Mouse (Mus musculus): ENCODE results near the gene Dnajc5. TPM values are rescaled to one million over a fixed set of nuclear protein-coding genes. Genes with fewer than 3 reads are reported as not detected.
A peak's percentile ranks its signal among the peaks of the same experiment; 100 is the strongest.

Gene Dnajc5
- polyA plus RNA-seq, 1 experiment, result 190 TPM

- TF ChIP-seq POLR2A (IDR thresholded peaks at IDR 0.05; ENCODE audit: borderline replicate concordance, extremely low read depth, insufficient read depth, insufficient read length, poor library complexity, severe bottlenecking) (no peak), CTCF (IDR thresholded peaks at IDR 0.05; ENCODE audit: borderline replicate concordance, extremely low read depth, insufficient read depth, insufficient read length) (no peak)
- no peak for DNase-seq (ENCODE audit: low read depth)
Observed at GRCm38 (mm10) chr2:181520936-181521227, 597 bp downstream of the Dnajc5 start.

- TF ChIP-seq POLR2A (IDR thresholded peaks at IDR 0.05; ENCODE audit: borderline replicate concordance, extremely low read depth, insufficient read depth, insufficient read length, poor library complexity, severe bottlenecking) (no peak), CTCF (IDR thresholded peaks at IDR 0.05; ENCODE audit: borderline replicate concordance, extremely low read depth, insufficient read depth, insufficient read length) (no peak)
- DNase-seq (ENCODE audit: low read depth), result no peak
Observed at GRCm38 (mm10) chr2:181521491-181521890, 1.2 kb downstream of the Dnajc5 start.

GRCm38 (mm10) chr2:181522811-181523210, 2.5 kb downstream of the Dnajc5 start:
- DNase-seq (ENCODE audit: low read depth), result peak; percentile 16
- TF ChIP-seq CTCF (IDR thresholded peaks at IDR 0.05; ENCODE audit: borderline replicate concordance, extremely low read depth, insufficient read depth, insufficient read length) (peak; percentile 42; the same call in 1 of the 2 replicates), POLR2A (IDR thresholded peaks at IDR 0.05; ENCODE audit: borderline replicate concordance, extremely low read depth, insufficient read depth, insufficient read length, poor library complexity, severe bottlenecking) (no peak)

GRCm38 (mm10) chr2:181525526-181525925, 5.2 kb downstream of the Dnajc5 start:
- no peak for DNase-seq (ENCODE audit: low read depth)
- TF ChIP-seq CTCF (IDR thresholded peaks at IDR 0.05; ENCODE audit: borderline replicate concordance, extremely low read depth, insufficient read depth, insufficient read length) (no peak), POLR2A (IDR thresholded peaks at IDR 0.05; ENCODE audit: borderline replicate concordance, extremely low read depth, insufficient read depth, insufficient read length, poor library complexity, severe bottlenecking) (no peak)

- no peak for DNase-seq (ENCODE audit: low read depth)
- TF ChIP-seq POLR2A (IDR thresholded peaks at IDR 0.05; ENCODE audit: borderline replicate concordance, extremely low read depth, insufficient read depth, insufficient read length, poor library complexity, severe bottlenecking) (no peak), CTCF (IDR thresholded peaks at IDR 0.05; ENCODE audit: borderline replicate concordance, extremely low read depth, insufficient read depth, insufficient read length) (no peak)
Observed at GRCm38 (mm10) chr2:181529076-181529475, 8.8 kb downstream of the Dnajc5 start.

GRCm38 (mm10) chr2:181532589-181532988, 12.3 kb downstream of the Dnajc5 start:
- no peak for TF ChIP-seq CTCF (IDR thresholded peaks at IDR 0.05; ENCODE audit: borderline replicate concordance, extremely low read depth, insufficient read depth, insufficient read length)
- no peak for TF ChIP-seq POLR2A (IDR thresholded peaks at IDR 0.05; ENCODE audit: borderline replicate concordance, extremely low read depth, insufficient read depth, insufficient read length, poor library complexity, severe bottlenecking)
- DNase-seq (ENCODE audit: low read depth), result no peak

- TF ChIP-seq POLR2A (IDR thresholded peaks at IDR 0.05; ENCODE audit: borderline replicate concordance, extremely low read depth, insufficient read depth, insufficient read length, poor library complexity, severe bottlenecking), result no peak
- TF ChIP-seq CTCF (IDR thresholded peaks at IDR 0.05; ENCODE audit: borderline replicate concordance, extremely low read depth, insufficient read depth, insufficient read length), result no peak
- no peak for DNase-seq (ENCODE audit: low read depth)
Observed at GRCm38 (mm10) chr2:181536410-181536809, 16.1 kb downstream of the Dnajc5 start.

- DNase-seq (ENCODE audit: low read depth), result peak; percentile 79
Observed at GRCm38 (mm10) chr2:181537444-181538047, 17.3 kb downstream of the Dnajc5 start.

GRCm38 (mm10) chr2:181541761-181542380, 21.6 kb downstream of the Dnajc5 start:
- TF ChIP-seq POLR2A (IDR thresholded peaks at IDR 0.05; ENCODE audit: borderline replicate concordance, extremely low read depth, insufficient read depth, insufficient read length, poor library complexity, severe bottlenecking) (no peak), CTCF (IDR thresholded peaks at IDR 0.05; ENCODE audit: borderline replicate concordance, extremely low read depth, insufficient read depth, insufficient read length) (no peak)
- DNase-seq (ENCODE audit: low read depth), result no peak

More at GRCm38 (mm10) chr2:181537444-181538047, 17.3 kb downstream of the Dnajc5 start:
- no peak for TF ChIP-seq POLR2A (IDR thresholded peaks at IDR 0.05; ENCODE audit: borderline replicate concordance, extremely low read depth, insufficient read depth, insufficient read length, poor library complexity, severe bottlenecking)
- no peak for TF ChIP-seq CTCF (IDR thresholded peaks at IDR 0.05; ENCODE audit: borderline replicate concordance, extremely low read depth, insufficient read depth, insufficient read length)

GRCm38 (mm10) chr2:181546142-181546541, 25.9 kb downstream of the Dnajc5 start:
- no peak for DNase-seq (ENCODE audit: low read depth)
- TF ChIP-seq CTCF (IDR thresholded peaks at IDR 0.05; ENCODE audit: borderline replicate concordance, extremely low read depth, insufficient read depth, insufficient read length) (no peak), POLR2A (IDR thresholded peaks at IDR 0.05; ENCODE audit: borderline replicate concordance, extremely low read depth, insufficient read depth, insufficient read length, poor library complexity, severe bottlenecking) (no peak)

GRCm38 (mm10) chr2:181548227-181548626, 27.9 kb downstream of the Dnajc5 start:
- DNase-seq (ENCODE audit: low read depth), result no peak
- TF ChIP-seq CTCF (IDR thresholded peaks at IDR 0.05; ENCODE audit: borderline replicate concordance, extremely low read depth, insufficient read depth, insufficient read length) (no peak), POLR2A (IDR thresholded peaks at IDR 0.05; ENCODE audit: borderline replicate concordance, extremely low read depth, insufficient read depth, insufficient read length, poor library complexity, severe bottlenecking) (no peak)

- TF ChIP-seq CTCF (IDR thresholded peaks at IDR 0.05; ENCODE audit: borderline replicate concordance, extremely low read depth, insufficient read depth, insufficient read length) (no peak), POLR2A (IDR thresholded peaks at IDR 0.05; ENCODE audit: borderline replicate concordance, extremely low read depth, insufficient read depth, insufficient read length, poor library complexity, severe bottlenecking) (no peak)
- DNase-seq (ENCODE audit: low read depth), result no peak
Observed at GRCm38 (mm10) chr2:181548682-181549081, 28.4 kb downstream of the Dnajc5 start.

Data from brain, embryonic 14.5 days (tissue).